Mouse (Mus musculus): Measurements from ENCODE around the gene Nabp2.

DNA sequence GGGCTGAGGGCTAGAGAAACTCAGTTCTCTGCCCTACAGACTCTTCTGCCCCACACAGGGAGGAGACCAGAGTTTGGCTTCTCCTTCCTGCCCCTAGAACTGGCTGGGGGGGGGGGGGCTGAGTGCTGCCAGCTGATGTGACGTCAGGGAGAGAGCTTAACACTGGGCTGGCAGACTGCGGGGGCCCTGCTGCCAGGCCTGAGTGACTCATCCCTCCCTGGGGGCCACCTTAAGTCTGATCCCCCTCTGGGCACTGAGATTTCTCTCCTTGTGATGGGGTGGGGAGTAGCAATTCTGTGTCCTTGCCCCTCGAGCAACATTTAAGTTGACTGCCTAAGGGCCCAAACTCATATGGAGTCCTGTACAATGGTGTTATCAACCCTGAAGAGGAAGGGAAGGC is 32.8 kb downstream of the Nabp2 start:
- TF ChIP-seq POLR2A (IDR thresholded peaks at IDR 0.05; ENCODE audit: low read depth, low read length) (no peak), CTCF (IDR thresholded peaks at IDR 0.05; ENCODE audit: borderline replicate concordance, insufficient read depth, low read length) (no peak)
